8 mouse cellular contexts compared by ENCODE assay signal in genomic region chr5:142905038-142905695, GRCm38 (mm10). TPM values are rescaled to one million over a fixed set of nuclear protein-coding genes. Genes with fewer than 3 reads are reported as not detected.
DNase-seq lines count a peak whose midpoint lies in the region; ATAC-seq lines count a peak whose summit lies in the region.

No protein-coding gene starts in this region.

- H3K4me1 ChIP-seq in kidney, embryonic 14.5 days (ENCODE audit: control insufficient read depth, insufficient read depth, low read length), result peaks cover 45% of the 10 kb centered on the region
- peaks cover 54% of the 10 kb centered on the region for H3K4me1 ChIP-seq in heart, embryonic 16.5 days (ENCODE audit: control insufficient read depth, insufficient read depth, low read length)

- ATAC-seq in kidney, embryonic 14.5 days (ENCODE audit: low FRiP score, low TSS enrichment), result no peak; the same call in 1 of the 2 replicates
- no peak for ATAC-seq in heart, embryonic 16.5 days (replicated peaks; ENCODE audit: extremely low read depth, insufficient read depth, low FRiP score)
- no peak for ATAC-seq in granulocyte monocyte progenitor cell, adult 5-6 weeks (replicated peaks; ENCODE audit: poor library complexity, severe bottlenecking)

- H3K4me3 ChIP-seq in kidney, embryonic 14.5 days (ENCODE audit: low read length), result peak overlapping the region; percentile 100
- H3K4me3 ChIP-seq in heart, embryonic 16.5 days (ENCODE audit: low read length), result peak overlapping the region; percentile 100
- peak overlapping the region; percentile 83 for H3K4me3 ChIP-seq in macrophage (ENCODE audit: inconsistent target)

- peak overlapping the region; percentile 100 for H3K9ac ChIP-seq in kidney, embryonic 14.5 days (ENCODE audit: low read depth, low read length)
- H3K9ac ChIP-seq in heart, embryonic 16.5 days (ENCODE audit: low read length), result peak overlapping the region; percentile 100

- WGBS in kidney, embryonic 14.5 days, result 4% methylated on average over 27 of the region's 27 CpGs
- WGBS in heart, embryonic 16.5 days, result 1% methylated on average over 27 of the region's 27 CpGs
- WGBS in macrophage (ENCODE audit: missing documents), result under 1% methylated on average over 26 of the region's 27 CpGs

- DNase-seq in kidney, adult 8-10 months, result no peak
- DNase-seq in MN1 (ENCODE audit: low spot score), result peak; percentile 55
- no peak for DNase-seq in adrenal gland, adult 18-20 months (ENCODE audit: low spot score in 2 of 2)
- no peak for DNase-seq in frontal cortex, postnatal 10 days (ENCODE audit: low spot score in 2 of 2)

- no peaks in the 10 kb centered on the region for H3K9me3 ChIP-seq in kidney, embryonic 14.5 days (ENCODE audit: control insufficient read depth, low read length)
- no peaks in the 10 kb centered on the region for H3K9me3 ChIP-seq in heart, embryonic 16.5 days (replicated peaks; ENCODE audit: control insufficient read depth, low read length)

- peaks cover 51% of the 10 kb centered on the region for H3K36me3 ChIP-seq in kidney, embryonic 14.5 days (ENCODE audit: control insufficient read depth, insufficient read depth, low read length)
- H3K36me3 ChIP-seq in heart, embryonic 16.5 days (ENCODE audit: control insufficient read depth, insufficient read depth), result peaks cover 41% of the 10 kb centered on the region
- peaks cover 21% of the 10 kb centered on the region for H3K36me3 ChIP-seq in macrophage (ENCODE audit: inconsistent target)

- H3K79me2 ChIP-seq in macrophage (ENCODE audit: inconsistent target), result peaks cover 51% of the 10 kb centered on the region

- H3K27ac ChIP-seq in kidney, embryonic 14.5 days (ENCODE audit: low read depth, low read length), result peak overlapping the region; percentile 100
- peak overlapping the region; percentile 100 for H3K27ac ChIP-seq in heart, embryonic 16.5 days (ENCODE audit: low read length)
- H3K27ac ChIP-seq in macrophage, result peak overlapping the region; percentile 75

- no peaks in the 10 kb centered on the region for H3K27me3 ChIP-seq in kidney, embryonic 14.5 days (ENCODE audit: control insufficient read depth, insufficient read depth, low read length)
- H3K27me3 ChIP-seq in heart, embryonic 16.5 days (ENCODE audit: control insufficient read depth, insufficient read depth, low read length), result no peaks in the 10 kb centered on the region

- H3K4me2 ChIP-seq in kidney, embryonic 14.5 days (replicated peaks; ENCODE audit: low read depth, low read length), result peak overlapping the region; percentile 65
- H3K4me2 ChIP-seq in heart, embryonic 16.5 days (ENCODE audit: low read depth, low read length), result peak overlapping the region; percentile 83

RNA-seq across cellular contexts. Expression of gene Actb, which starts 1.4 kb away (rescaled TPM):
- polyA plus RNA-seq in kidney, embryonic 14.5 days (2014; fragmentation: Nextera tagmentation; extraction: Ambion mirVana), result 14,375 and 16,963 TPM in 2 replicates
- polyA plus RNA-seq in heart, embryonic 16.5 days (2015; fragmentation: Nextera tagmentation; extraction: Ambion mirVana), result 5,062 and 5,724 TPM in 2 replicates
- 1,000 to 10,000 TPM in 20 of 26 experiments, 100 to 1,000 TPM in 6; 611 to 2,451 (median 1,466) TPM for total RNA-seq in macrophage (2018; cell fraction: chromatin; rRNA removed)
- total RNA-seq in macrophage (2018; cell fraction: cytosol; rRNA removed), result over 10,000 TPM in 12 of 26 experiments, 1,000 to 10,000 TPM in 14; 5,675 to 13,626 (median 9,300) TPM
- over 10,000 TPM in 1 of 26 experiments, 1,000 to 10,000 TPM in 25; 1,921 to 11,492 (median 4,963) TPM for total RNA-seq in macrophage (2018; cell fraction: nucleus; rRNA removed)
- 4,180 to 7,540 TPM (median 4,195 TPM) in 3 replicates for polyA plus RNA-seq in macrophage (2018)
- 2,571 and 3,677 TPM in 2 replicates for total RNA-seq in granulocyte monocyte progenitor cell, adult 5-6 weeks (2014; fragmentation: Nextera tagmentation)
- 2,475 and 4,369 TPM in 2 replicates for total RNA-seq in granulocyte monocyte progenitor cell, adult 5-6 weeks (2017)
- 1,000 to 10,000 TPM; 2,759 to 3,567 TPM for total RNA-seq in adrenal gland, adult 18-20 months (2021)

RNA-seq across cellular contexts. Expression of gene Fbxl18, which starts 9.9 kb away (rescaled TPM):
- polyA plus RNA-seq in kidney, embryonic 14.5 days (2014; fragmentation: Nextera tagmentation; extraction: Ambion mirVana), result 11.7 and 14.6 TPM in 2 replicates
- polyA plus RNA-seq in heart, embryonic 16.5 days (2015; fragmentation: Nextera tagmentation; extraction: Ambion mirVana), result 7.5 and 8.3 TPM in 2 replicates
- 10 to 100 TPM in 24 of 26 experiments, 1 to 10 TPM in 2; 9.3 to 53.0 (median 32.1) TPM for total RNA-seq in macrophage (2018; cell fraction: chromatin; rRNA removed)
- 1 to 10 TPM; 2.2 to 8.0 (median 5.6) TPM for total RNA-seq in macrophage (2018; cell fraction: cytosol; rRNA removed)
- 10 to 100 TPM in 20 of 26 experiments, 1 to 10 TPM in 6; 4.3 to 34.8 (median 15.7) TPM for total RNA-seq in macrophage (2018; cell fraction: nucleus; rRNA removed)
- polyA plus RNA-seq in macrophage (2018), result 2.5 to 5.4 TPM (median 3.5 TPM) in 3 replicates
- 4.0 and 4.1 TPM in 2 replicates for total RNA-seq in granulocyte monocyte progenitor cell, adult 5-6 weeks (2014; fragmentation: Nextera tagmentation)
- 1.7 and 2.4 TPM in 2 replicates for total RNA-seq in granulocyte monocyte progenitor cell, adult 5-6 weeks (2017)
- total RNA-seq in adrenal gland, adult 18-20 months (2021), result 1 to 10 TPM; 8.0 to 9.5 TPM

RNA-seq across cellular contexts. Expression of gene Fscn1, which starts 55.0 kb away (rescaled TPM):
- polyA plus RNA-seq in kidney, embryonic 14.5 days (2014; fragmentation: Nextera tagmentation; extraction: Ambion mirVana), result 312 and 390 TPM in 2 replicates
- polyA plus RNA-seq in heart, embryonic 16.5 days (2015; fragmentation: Nextera tagmentation; extraction: Ambion mirVana), result 115 and 129 TPM in 2 replicates
- 10 to 100 TPM in 2 of 26 experiments, 1 to 10 TPM in 12, under 1 TPM in 7, not detected in 5; 0.31 to 17.6 (median 1.7) TPM for total RNA-seq in macrophage (2018; cell fraction: chromatin; rRNA removed)
- total RNA-seq in macrophage (2018; cell fraction: cytosol; rRNA removed), result 10 to 100 TPM in 3 of 26 experiments, 1 to 10 TPM in 23; 1.1 to 31.7 (median 6.6) TPM
- total RNA-seq in macrophage (2018; cell fraction: nucleus; rRNA removed), result 10 to 100 TPM in 5 of 26 experiments, 1 to 10 TPM in 16, under 1 TPM in 5; 0.25 to 20.1 (median 3.4) TPM
- polyA plus RNA-seq in macrophage (2018), result 0.81 to 1.8 TPM (median 0.94 TPM) in 3 replicates
- not detected in 2 replicates for total RNA-seq in granulocyte monocyte progenitor cell, adult 5-6 weeks (2014; fragmentation: Nextera tagmentation)
- total RNA-seq in granulocyte monocyte progenitor cell, adult 5-6 weeks (2017), result not detected in 2 replicates
- total RNA-seq in adrenal gland, adult 18-20 months (2021), result 10 to 100 TPM; 17.3 to 25.6 TPM

Comparison
In these comparisons a context has a peak if more than half of its experiments do, and no peak if none do; other contexts are left out.
1. RNA of gene Fscn1, which starts 55.0 kb away (polyA plus RNA-seq): 312 to 390 TPM in kidney, embryonic 14.5 days and 115 to 129 TPM in heart, embryonic 16.5 days; 0.81 to 1.8 TPM in macrophage; every median in the first group is over 10 times any median in the second.
2. Peak in every context shown above with its lines, with median percentiles within 50 percentile points of each other: H3K27ac ChIP-seq and H3K4me3 ChIP-seq.